Mouse (Mus musculus) stomach, postnatal 0 days (tissue): Measurements from ENCODE around the gene Ate1. TPM values are rescaled to one million over a fixed set of nuclear protein-coding genes. Genes with fewer than 3 reads are reported as not detected.
"Not testable (repeated sequence)": the region's sequence is repeated elsewhere in the genome, so short reads cannot be mapped to it uniquely, and the experiment has no call there.

Experiments used
- ATAC-seq: fragments of 200-750 bp; cut with Nextera tagmentation; 2 replicates; pipeline ENCODE4 v1.8.0; 2017; ENCODE audit not compliant: low FRiP score, low TSS enrichment
- DNase-seq: peaks from one replicate; pipeline ENCODE4 v3.0.0-alpha.2; 2016; ENCODE audit warnings: low spot score
- H3K27ac ChIP-seq: fragments of 300-500 bp; sonication (generic); replicated peaks from 2 replicates; pipeline ENCODE4 v1.5.1; 2014; ENCODE audit warnings: mild to moderate bottlenecking, control low read depth
- H3K27me3 ChIP-seq: fragments of 300-500 bp; sonication (generic); 2 replicates; pipeline ENCODE4 v1.6.1; 2014; ENCODE audit warnings: low read length; ENCODE audit not compliant: control insufficient read depth, insufficient read depth
- H3K36me3 ChIP-seq: fragments of 300-500 bp; sonication (generic); 2 replicates; pipeline ENCODE4 v1.6.1; 2014; ENCODE audit warnings: low read length, mixed read lengths; ENCODE audit not compliant: control insufficient read depth, insufficient read depth
- H3K4me1 ChIP-seq: fragments of 300-500 bp; sonication (generic); replicated peaks from 2 replicates; pipeline ENCODE4 v1.6.1; 2014; ENCODE audit warnings: antibody characterized with exemption; ENCODE audit not compliant: control insufficient read depth, insufficient read depth
- H3K4me2 ChIP-seq: fragments of 300-500 bp; sonication (generic); replicated peaks from 2 replicates; pipeline ENCODE4 v1.6.1; 2014; ENCODE audit warnings: low read depth, mild to moderate bottlenecking, control low read depth, moderate library complexity
- H3K4me3 ChIP-seq: fragments of 300-500 bp; sonication (generic); 2 replicates; pipeline ENCODE4 v1.5.1; 2014; ENCODE audit warnings: low read depth, low read length, control low read depth
- H3K9ac ChIP-seq: fragments of 300-500 bp; sonication (generic); 2 replicates; pipeline ENCODE4 v1.6.1; 2014; ENCODE audit warnings: mild to moderate bottlenecking, low read length, control low read depth, mixed read lengths
- H3K9me3 ChIP-seq: fragments of 300-500 bp; sonication (generic); 2 replicates; pipeline ENCODE4 v1.6.1; 2016; ENCODE audit warnings: low read length; ENCODE audit not compliant: control insufficient read depth
- CTCF ChIP-seq: IDR thresholded peaks from 2 replicates; pipeline ENCODE4 v1.5.1; 2016; ENCODE audit warnings: antibody characterized with exemption, low read depth, mild to moderate bottlenecking, moderate library complexity
- EP300 ChIP-seq: optimal IDR thresholded peaks from 2 replicates; pipeline ENCODE3; 2016; ENCODE audit warnings: antibody characterized with exemption
- WGBS: fragments of 180-500 bp; shearing (Covaris S2); extraction: QIAGEN DNeasy Blood & Tissue Kit; methylation state at CpG from one replicate; pipeline ENCODE4 v1.1.7; 2014; 5-methylcytosine and 5-hydroxymethylcytosine counted together
- polyA plus RNA-seq: library from polyadenylated mRNA; unstranded; fragments of >200 nt; fragmentation: Nextera tagmentation; extraction: Ambion mirVana; gene quantifications from 2 replicates; pipeline ENCODE4 v1.2.1, GENCODE M21; 2015

Gene Ate1
- polyA plus RNA-seq, 1 experiment from 2014 or later, result 56.4 TPM

DNA sequence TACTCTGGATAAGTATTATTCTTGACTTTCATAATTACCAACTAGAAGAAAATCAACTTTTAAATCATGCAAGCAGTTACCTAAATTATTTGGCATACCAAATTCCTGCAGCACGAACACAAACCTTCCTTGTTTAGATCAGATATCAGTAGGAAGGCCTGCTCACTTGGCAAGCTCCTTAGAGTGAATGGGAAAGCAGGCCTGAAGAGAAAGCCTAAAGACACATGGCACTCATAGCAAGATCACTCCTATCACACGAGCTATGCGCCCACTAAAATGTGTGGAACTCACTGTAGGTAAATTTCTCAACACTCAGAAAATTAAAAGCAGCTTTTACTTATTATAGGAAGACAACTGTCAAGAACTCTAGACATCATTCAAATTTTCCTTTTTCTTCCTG, 26.8 kb downstream of the Ate1 start:
- Histone ChIP-seq H3K27me3 (no peaks in the 10 kb centered on the region), H3K4me3 (no peak overlapping the region), H3K27ac (no peak overlapping the region), H3K4me2 (no peak overlapping the region), H3K9me3 (no peaks in the 10 kb centered on the region), H3K9ac (no peak overlapping the region), H3K36me3 (no peaks in the 10 kb centered on the region; the same call in 1 of the 2 replicates), H3K4me1 (no peaks in the 10 kb centered on the region)
- 74% methylated on average over 3 of the region's 3 CpGs for WGBS
- no peak for TF ChIP-seq CTCF
- no peak for TF ChIP-seq EP300
- DNase-seq (no peak), ATAC-seq (no peak)

DNA sequence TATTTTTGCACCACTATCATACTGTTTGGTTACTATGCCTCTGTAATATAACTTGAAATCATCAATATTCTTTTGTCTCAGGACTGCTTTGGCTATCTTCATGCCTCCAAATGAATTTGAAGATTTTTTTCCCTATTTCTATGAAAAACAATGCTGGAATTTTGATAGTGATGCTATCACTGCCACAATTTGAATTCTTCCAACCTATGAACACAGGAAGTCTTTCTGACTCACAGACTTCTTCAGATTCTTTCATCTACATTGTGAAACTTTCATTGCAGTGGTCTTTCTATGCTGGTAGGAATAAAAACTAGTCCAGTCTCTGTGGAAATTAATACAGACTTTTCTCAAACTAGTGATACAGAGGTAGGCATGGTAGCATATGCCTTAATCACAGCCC, 28.1 kb downstream of the Ate1 start:
- DNase-seq (no peak), ATAC-seq (no peak)

DNA sequence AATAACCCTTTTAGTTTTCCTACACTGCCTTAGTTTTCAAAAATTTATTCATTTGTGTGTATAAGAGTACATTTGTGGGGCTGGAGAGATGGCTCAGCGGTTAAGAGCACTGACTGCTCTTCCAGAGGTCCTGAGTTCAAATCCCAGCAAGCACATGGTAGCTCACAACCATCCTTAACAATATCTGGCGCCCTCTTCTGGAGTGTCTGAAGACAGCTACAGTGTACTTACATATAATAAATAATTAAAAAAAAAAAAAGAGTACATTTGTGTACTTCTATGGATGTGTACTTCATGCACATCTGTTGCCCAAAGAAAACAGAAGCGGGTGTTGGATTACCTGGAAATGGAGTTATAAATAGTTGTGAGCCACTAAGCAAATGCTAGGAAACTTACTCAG, 41.2 kb downstream of the Ate1 start:
- not testable (repeated sequence) for ATAC-seq, H3K27me3 ChIP-seq, H3K9ac ChIP-seq, H3K4me3 ChIP-seq, H3K4me2 ChIP-seq, H3K4me1 ChIP-seq, H3K36me3 ChIP-seq, DNase-seq, H3K9me3 ChIP-seq, H3K27ac ChIP-seq
- TF ChIP-seq CTCF, result peak; percentile 28
- 85% methylated on average over 3 of the region's 3 CpGs for WGBS

More for the DNA sequence above, 28.1 kb downstream of the Ate1 start:
- H3K9ac ChIP-seq, result no peak overlapping the region
- no peaks in the 10 kb centered on the region for H3K9me3 ChIP-seq
- H3K36me3 ChIP-seq, result no peaks in the 10 kb centered on the region; the same call in 1 of the 2 replicates
- no peak for TF ChIP-seq CTCF
- no peak for TF ChIP-seq EP300
- H3K4me3 ChIP-seq, result no peak overlapping the region
- H3K4me2 ChIP-seq, result no peak overlapping the region
- H3K4me1 ChIP-seq, result no peaks in the 10 kb centered on the region
- no peaks in the 10 kb centered on the region for H3K27me3 ChIP-seq
- no peak overlapping the region for H3K27ac ChIP-seq

DNA sequence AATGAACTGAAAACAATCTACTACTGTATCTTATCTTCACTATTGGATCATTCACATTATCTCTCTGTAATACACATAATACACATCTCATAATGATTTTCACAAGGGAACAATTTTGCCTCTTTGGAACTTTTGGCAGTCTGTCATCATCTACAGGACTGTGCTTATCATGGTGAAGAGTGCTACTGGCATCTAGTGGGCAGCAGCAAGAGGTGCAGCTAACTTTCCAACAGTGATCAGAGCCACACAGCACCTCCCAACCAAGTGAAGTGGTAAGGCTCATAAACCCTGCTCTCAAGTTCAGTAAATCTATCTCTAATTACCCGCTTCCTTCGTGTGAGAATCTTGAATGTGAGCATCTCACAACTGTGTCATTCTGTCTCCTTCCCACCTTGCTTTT, 44.2 kb downstream of the Ate1 start:
- H3K4me3 ChIP-seq, result no peak overlapping the region
- no peaks in the 10 kb centered on the region for H3K9me3 ChIP-seq
- no peak overlapping the region for H3K4me2 ChIP-seq
- H3K27me3 ChIP-seq, result no peaks in the 10 kb centered on the region
- 0 out of 2 replicates have a peak, but pooled peaks cover 3% of the 10 kb centered on the region for H3K36me3 ChIP-seq
- 34% methylated on average over 2 of the region's 2 CpGs for WGBS
- DNase-seq, result peak; percentile 32
- H3K9ac ChIP-seq, result no peak overlapping the region
- peak; percentile 76; the same call in 1 of the 2 replicates for ATAC-seq
- TF ChIP-seq EP300 (no peak), CTCF (peak; percentile 98)
- no peak overlapping the region for H3K27ac ChIP-seq
- H3K4me1 ChIP-seq, result no peaks in the 10 kb centered on the region

DNA sequence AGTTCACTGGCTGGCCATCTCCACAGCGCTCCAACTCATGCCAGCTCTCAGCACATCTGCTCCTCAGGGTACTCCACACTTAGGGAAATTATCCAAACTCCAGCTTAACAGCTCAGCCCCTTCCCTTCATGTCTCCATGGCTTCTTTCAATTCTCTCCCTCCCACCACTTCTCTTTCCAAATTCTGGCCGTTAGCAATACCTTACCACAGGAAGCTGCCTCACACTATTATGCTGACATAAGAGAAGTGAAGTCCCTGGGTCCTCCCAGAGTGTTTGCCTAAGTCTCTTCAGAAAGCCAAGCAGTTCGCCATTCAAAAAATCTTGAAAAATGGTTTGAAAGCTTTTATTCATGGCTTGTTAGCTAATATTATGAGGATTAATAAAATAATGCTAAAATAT, 46.3 kb downstream of the Ate1 start:
- Histone ChIP-seq H3K27me3 (no peaks in the 10 kb centered on the region), H3K36me3 (no peaks in the 10 kb centered on the region), H3K27ac (no peak overlapping the region), H3K4me3 (no peak overlapping the region), H3K4me2 (no peak overlapping the region), H3K9me3 (no peaks in the 10 kb centered on the region), H3K4me1 (no peaks in the 10 kb centered on the region), H3K9ac (no peak overlapping the region)
- ATAC-seq (no peak), DNase-seq (no peak)
- 72% methylated on average over 3 of the region's 3 CpGs for WGBS
- TF ChIP-seq CTCF (no peak), EP300 (no peak)

DNA sequence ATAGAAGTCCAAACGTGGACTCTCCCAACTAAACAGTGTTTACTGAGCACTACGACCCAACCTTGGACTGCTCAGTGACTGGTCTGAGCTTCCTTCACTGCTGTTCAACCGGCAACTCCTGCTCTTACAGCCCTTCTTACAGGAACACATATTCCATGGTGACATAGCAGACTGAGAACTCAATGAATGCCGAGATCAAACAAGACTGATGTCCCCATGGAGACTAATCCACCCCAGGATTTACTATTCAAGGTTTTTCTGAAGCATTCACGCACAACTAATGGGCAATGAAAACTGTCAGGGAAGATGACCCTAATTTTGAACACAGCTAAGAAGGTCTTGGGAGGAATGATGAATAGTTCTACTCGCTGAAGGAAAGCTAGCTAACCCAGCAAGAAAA, 47.5 kb downstream of the Ate1 start:
- no peaks in the 10 kb centered on the region for H3K4me1 ChIP-seq
- no peak overlapping the region for H3K4me2 ChIP-seq
- H3K27me3 ChIP-seq, result no peaks in the 10 kb centered on the region
- H3K27ac ChIP-seq, result no peak overlapping the region
- WGBS, result 49% methylated on average over 6 of the region's 6 CpGs
- TF ChIP-seq CTCF (no peak), EP300 (no peak)
- DNase-seq, result no peak
- H3K9me3 ChIP-seq, result no peaks in the 10 kb centered on the region
- H3K36me3 ChIP-seq, result no peaks in the 10 kb centered on the region
- ATAC-seq, result no peak
- no peak overlapping the region for H3K4me3 ChIP-seq
- H3K9ac ChIP-seq, result no peak overlapping the region
